Mouse (Mus musculus) thymus, adult 18-20 months (tissue): ENCODE results near the gene Rpl34.

Experiments
- DNase-seq, 2 experiments: peaks; one replicate each; pipeline ENCODE4 v3.0.0; 2022; ENCODE audit warnings: mixed read lengths in 2 of 2

The Rpl34 gene

DNA sequence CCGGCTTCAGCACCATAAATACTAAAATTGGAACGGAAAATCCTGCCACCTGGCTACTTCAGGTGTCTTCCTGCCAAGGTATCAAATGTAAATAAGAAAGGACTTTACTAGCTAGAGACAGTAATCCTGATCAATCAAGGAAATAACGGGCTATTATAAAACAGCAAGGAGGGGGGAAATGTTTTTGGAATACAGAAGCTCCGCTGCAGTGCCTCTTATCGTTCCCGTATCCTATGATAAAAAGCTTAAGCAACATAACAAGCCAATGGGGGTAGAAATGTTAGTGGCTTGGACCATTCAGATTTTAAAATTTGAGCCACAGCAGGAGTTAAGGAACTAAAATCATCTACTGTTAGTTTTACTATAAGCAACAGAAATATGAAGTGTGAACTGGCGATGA lies 20.1 kb downstream of the Rpl34 start:
- DNase-seq: no peak

DNA sequence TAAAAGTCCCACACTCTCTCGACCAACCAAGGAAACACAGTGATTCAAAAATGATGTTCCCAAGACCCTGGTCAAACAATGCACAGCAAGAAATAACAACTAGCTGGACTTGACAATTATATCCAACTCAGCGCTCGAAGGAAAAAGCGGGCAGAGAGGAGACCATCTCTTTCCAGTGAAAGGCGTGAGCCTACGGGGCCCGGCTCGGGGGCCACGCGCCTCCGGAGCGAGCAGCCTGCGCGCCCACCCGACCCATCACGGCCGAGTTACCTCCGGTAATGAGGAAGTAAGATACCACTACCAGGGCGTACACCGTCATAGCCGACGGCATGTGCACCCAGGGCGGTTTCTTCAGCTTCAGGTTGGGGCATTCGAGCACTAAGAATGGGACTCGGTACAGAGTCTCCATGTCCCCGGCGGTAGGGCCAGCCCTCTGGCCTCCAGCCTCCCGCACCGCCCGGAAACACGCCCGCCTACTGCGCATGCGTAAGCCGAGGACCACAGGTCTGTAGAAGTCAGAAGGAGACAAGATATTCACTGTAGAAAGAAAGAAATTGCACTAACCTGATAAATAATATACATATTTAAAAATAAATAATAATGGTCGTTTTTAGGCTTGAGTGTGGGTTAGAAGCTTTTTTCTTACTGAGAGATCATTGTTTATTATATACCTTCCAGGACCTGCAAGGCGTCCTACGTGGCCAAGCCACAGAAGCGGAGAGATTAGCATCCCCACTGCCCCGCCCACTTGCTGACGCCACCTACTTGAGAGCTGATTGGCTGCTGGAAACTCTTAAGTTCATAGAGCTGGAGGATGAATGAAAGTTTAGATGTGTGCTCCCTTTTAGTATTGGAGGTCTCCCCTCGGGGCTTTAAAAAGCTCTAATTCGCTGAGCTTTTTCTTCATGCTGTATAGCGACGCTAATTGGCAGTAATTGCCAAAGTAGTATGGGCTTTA lies 21.0 kb downstream of the Rpl34 start, which contains the start of gene Ostc:
Ostc (minus strand) TSS at position 478 of the 958 bp plus-strand sequence.
- DNase-seq: peak; percentile 91 to 94

DNA sequence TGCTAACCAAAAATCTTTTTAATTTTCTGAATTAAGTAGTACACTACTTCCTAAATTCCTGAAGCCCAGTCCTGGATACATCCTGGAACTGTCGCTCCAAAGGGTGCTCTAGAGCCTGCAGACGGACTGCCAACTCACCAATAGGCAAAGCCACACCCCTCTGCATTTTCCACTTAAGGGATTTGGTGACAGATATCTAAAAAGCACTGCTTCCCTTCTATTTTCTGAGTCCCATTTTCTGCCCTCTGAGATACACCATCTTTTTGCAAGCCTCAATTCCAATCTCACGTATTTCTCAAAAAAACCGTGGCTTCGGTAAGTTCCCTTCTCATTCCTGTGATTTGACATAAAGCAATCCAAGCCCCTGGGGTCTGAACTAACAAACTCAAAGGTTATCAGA lies 21.7 kb downstream of the Rpl34 start:
- no peak for DNase-seq

DNA sequence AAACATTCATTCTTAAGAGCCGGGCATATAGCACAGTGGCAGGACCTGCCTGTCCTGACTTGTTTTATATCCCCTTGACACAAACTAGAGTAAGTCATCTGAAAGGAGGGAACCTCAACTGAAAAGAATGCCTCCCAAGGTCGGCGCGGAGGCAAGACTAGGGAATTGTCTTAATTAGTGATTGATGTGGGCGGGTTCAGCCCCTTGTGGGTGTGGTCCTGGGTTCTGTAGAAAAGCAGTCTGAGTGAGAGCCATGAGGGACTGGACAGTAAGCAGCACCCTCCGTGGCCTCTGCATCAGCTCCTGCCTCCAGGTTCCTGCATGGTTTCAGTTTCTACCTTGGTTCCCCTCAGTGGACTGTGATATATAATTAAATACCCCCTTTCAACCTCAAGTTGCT lies 27.9 kb downstream of the Rpl34 start:
- no peak for DNase-seq

DNA sequence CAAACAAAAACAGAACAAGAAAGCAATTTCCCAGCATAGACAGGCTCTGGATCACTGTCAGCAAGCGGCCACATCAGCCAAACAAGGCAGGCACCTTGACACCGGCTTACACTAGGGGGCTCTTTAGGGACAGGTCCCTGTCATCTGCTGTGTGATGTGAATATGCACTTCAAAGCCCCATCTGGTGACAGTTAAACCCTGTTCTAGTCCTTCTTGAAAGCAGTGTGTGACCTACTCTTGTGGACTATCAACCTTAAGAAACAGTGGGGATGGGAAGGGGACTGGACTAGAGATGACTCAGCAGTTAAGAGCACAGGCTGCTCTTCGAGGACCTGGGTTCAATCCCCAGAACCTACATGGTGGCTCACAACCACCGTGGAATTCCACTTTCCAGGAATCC lies 32.6 kb downstream of the Rpl34 start:
- DNase-seq: no peak

DNA sequence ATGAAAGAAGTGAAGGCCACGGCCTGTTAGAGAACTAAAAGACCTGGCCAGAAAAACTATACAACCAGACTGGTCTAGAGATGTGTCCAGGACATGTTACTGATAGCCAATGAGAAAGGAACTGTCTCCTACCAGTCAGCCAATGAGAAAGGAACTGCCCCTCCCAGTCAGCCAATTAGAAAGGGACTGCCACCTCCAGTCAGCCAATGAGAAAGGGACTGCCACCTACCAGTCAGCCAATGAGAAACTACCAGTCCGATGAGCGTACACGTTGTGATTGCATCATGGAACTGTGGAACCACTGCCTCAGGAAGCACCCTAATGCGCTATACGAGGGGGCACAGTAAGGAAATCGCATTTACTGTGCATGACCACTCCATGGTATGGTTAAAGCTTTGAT lies 35.5 kb downstream of the Rpl34 start:
- no peak for DNase-seq

DNA sequence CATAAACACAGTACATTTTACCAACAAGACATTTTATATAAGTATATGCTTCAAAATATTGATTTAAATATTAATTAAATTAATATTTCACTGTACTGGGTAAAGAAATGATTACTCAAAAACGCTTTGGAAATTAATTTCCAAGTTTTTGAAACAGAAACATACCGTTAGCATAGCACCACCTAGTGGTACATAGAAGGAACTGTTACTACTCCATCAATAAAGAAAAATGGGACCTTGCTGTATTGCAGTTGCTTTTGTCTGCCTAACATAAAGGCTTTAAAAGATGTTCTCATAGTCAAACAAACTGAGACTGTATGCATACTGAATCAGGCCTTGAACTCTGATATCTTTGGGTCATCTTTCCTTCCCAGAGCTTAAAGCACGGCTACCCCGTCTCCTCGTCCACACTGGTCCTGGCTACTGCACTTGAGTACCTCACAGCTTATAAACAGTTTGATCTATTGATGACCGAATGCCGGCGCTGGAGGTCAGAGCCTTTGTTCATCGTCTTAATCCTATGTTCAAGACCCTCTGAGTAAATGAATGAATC lies 36.1 kb downstream of the Rpl34 start:
- no peak for DNase-seq

DNA sequence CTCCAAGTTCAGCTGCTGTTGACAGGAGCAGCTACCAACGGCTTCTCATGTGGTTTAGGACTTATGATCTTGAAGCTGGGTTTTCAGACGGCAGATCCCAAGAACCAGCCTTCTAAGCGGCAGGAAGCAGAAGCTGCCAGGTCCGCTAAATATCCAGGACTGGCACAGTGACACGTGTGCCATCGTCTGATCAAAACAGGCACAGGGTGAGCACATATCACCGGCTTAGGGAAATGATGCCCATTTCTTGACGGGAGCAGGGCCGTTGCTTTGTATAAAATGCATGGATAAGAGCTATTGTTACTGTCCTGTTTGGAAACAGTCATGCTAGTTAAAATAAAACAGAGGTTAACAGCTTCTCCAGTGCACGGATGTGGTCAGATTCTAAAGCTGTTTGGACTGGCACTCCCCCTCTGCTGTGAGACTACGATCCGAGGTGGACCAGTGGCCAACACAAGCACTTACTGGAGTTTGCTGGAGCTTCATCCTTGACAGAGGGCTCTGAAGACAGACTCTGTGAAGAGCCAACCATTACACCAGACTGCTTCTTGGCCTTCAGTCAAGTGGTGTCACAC lies 38.5 kb downstream of the Rpl34 start:
- DNase-seq: no peak

DNA sequence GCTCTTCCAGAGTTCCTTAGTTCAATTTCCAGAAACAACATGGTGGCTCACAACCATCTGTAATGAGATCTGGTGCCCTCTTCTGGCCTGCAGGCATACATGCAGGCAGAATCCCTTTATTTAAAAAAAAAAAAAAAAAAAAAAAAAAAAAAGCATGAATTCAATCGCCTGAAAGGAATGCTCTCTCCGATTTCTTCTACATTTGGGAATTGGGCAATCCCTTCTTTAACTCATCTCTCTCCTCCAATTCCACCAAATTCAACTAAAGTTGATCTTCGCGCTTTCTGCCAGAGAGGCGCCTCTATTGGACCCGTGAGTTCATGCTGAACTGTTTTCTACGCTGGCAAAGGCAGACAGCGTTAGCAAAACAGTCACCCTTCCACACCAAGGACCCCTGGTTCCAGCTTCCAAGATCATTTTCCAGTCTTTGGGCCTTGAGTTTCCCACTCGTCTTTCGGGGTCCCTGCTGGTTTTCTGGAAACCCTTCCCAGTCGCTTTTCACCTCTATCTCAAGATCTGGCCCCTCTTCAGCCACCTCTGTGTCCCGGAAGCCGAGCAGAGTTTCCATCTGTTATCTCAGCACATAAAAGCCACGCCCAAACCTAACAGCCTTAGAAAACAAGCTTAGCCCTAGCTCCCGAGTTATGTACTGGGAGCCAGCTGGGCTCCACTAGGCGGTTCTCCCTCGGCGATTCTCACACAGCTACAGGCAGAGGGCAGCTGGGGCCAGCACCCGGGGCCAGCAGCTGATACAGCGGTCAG lies 39.2 kb downstream of the Rpl34 start:
- DNase-seq: peak; percentile 16 to 40

DNA sequence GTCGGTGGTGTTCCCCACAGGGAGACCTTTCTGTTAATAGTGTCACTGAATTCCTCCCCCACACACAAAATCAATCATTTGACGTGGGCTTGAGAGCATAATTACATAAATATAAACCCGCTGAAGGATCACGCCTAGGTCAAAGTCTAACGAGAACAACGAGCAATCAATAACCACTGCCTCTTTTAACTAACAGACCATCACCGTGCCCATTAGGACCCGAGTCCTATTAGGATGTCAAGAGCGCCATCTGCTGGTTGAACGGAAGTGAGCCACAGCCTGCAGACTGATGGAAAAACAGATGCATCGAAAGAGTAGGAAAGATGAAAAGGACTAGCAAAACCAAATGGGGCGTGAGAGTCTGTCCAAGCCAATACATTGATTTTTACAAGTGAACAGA lies 40.6 kb downstream of the Rpl34 start:
- DNase-seq: no peak

DNA sequence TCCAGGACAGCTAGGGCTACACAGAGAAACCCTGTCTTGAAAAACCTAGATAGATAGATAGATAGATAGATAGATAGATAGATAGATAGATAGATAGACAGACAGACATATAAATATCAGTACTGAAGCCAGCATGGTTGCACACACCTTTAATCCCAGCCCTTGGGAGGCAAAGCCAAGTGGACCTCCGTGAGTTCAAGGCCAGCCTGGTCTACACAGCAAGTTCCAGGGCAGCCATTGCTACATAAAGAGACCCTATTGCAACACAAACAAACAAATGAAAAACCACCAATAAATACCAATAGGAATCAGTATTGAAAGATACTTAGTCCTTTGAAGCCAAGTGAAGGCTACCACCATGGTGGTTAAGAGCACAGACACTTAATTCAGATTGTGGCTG lies 43.1 kb downstream of the Rpl34 start:
- DNase-seq: no peak

DNA sequence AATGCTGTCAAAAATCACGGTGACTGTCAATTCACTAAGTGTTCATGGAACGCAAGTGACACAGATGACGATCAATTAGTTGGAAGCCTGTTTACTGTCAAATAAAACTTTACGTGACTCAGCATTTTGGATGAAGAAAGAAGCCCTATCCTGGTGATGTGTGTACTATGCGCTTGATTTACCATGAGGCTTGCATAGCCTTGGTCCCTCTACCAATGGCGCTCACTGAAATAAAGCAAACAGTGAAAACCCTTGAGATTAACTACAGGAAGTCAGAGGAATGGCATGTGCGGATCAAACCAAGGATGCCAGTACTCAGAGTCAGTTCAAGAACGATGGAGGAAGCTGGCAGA lies 45.2 kb downstream of the Rpl34 start:
- no peak for DNase-seq

DNA sequence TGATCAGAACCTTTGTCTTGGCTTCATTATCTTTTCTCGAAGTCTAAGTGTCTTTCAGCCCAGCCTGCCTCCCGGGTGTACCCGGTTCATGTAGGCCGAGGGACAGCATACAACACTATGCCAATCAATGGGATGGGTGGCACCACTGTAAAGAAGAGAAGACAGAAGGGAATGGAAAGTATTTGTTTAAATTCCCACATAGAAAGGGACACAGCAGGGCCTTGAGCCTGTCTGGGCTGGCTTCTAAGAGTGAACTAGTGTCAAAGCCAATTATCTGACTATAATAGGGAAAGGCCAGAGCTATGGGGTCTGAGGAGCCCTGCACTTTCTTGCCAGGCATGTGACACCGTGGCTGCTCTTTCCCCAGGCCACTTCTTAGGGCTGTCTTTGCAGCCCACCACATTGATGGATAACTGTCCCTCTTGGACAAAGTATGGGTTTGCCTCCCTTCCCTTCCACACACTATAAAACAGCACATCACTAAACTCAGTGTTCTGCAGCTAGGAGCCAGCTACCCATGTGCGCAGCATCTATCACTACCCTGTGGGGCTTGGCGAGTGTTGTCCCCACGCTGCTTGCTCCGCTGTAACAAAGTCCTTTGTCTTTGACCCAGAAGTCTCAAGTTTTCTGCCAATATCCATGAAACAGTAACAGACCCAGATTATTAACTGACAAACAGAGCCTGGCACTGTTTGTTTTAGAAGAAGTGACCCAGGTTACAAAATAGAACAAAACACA lies 45.8 kb downstream of the Rpl34 start:
- no peak for DNase-seq

DNA sequence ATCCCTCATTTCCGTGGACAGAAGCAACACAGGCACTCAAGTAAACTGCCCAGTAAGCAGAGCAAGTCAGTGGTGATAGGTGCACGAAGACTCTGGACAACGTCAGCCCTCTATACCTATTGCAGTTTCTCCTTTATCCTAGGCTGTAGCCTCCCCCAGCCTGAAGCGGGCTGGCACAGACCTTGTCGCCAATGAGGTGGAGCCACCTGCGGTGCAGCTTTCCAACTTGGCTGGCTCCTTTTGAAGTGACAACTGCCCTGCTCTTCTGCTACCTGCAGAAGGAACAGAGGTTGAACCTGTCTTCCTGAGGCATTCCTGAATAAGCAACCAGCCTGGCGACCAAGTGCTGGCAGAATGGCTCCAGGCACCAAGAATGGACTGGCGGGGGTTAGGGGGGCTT lies 46.4 kb downstream of the Rpl34 start:
- no peak for DNase-seq

DNA sequence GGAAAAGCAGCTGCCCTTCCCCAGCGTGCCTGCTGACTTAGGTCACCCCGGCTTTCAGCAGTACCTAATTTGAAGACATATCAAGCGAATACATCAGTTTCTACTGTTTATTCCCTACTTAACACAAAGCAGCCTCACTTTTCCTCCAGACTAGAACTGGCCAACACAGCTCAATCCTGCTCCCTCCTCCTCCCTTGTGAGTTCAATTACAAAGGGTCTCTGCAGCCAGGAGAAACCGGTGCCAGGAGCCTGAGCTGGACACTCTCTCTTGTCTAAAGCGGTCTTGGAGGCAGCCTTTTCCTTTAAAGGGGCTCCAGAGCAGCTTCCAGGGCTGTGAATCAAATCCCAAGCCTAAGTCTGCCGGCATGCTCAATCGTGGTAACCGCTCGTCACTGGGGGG lies 48.0 kb downstream of the Rpl34 start:
- no peak for DNase-seq

DNA sequence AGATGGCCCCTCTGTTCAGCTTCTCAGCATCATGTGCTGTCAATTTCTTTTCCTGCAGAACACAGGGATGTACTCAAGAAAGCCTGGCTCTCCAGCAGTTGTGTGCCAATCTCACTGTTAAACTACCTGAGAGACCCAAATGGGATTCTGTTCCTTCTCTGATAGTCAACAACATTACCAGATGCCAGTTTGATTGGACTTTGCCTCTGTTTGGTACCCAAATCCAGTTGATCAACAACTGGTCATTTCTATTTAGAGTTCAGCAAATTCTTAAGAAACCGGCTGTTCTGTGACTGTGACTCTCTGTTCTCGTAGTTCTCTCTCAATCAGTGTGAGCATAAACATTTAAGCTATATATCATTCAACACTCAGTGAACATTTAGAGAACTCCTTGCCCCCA lies 49.0 kb downstream of the Rpl34 start:
- DNase-seq: no peak

DNA sequence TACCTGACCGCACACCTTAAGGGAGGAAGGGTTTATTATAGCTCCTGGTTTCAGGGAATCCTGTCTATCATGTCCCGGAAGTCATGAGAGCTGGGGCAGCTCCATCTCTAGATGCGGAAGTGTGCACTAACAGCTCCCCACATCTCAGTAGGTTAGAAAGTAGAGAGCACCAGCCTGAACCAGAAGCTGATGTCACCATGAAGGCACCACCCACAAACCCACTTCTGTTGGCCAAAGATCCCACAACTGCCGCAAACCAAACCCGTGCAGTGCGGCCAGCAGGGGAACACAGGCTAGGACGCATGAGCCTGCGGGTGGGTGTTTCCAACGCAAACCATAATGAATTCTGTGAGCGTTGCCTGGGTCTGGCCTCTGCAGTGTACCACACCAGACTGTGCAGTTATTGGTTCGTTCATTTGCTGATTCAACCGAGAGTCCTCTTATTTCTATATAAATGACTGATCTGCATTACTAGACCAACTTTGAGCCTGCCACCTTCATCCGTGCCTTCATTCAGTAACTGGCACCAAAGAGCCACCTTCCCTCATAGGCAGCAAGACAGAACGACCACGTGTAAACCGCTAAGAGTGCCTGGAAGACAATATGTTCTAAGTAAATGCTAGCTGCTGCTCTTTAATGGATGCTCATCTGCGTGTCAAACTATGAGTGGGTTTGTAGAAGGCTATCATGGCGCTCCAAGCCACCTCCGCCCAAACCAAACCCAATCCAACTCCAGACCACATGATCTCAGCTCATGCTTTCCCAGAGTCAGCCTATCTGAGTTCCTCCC lies 52.3 kb downstream of the Rpl34 start:
- DNase-seq: no peak
